Mouse (Mus musculus) hematopoietic stem cell, adult 5-6 weeks (primary cell): ENCODE results near the gene BC061237. TPM values are rescaled to one million over a fixed set of nuclear protein-coding genes. Genes with fewer than 3 reads are reported as not detected.
"Not testable (repeated sequence)": the region's sequence is repeated elsewhere in the genome, so short reads cannot be mapped to it uniquely, and the experiment has no call there.

Source experiments
- ATAC-seq, 2 experiments: fragments of 125-278 bp in 1 of 2; replicated peaks in 1 of 2; 2 replicates each; pipeline ENCODE4 v1.8.0; 2016 to 2017; ENCODE audit warnings: inconsistent platforms in 2 of 2, mild to moderate bottlenecking in 2 of 2, moderate number of reproducible peaks in 2 of 2, low read depth in 1 of 2, moderate TSS enrichment in 1 of 2; ENCODE audit not compliant: low FRiP score in 2 of 2, poor library complexity in 2 of 2, severe bottlenecking in 2 of 2, insufficient read depth in 1 of 2, low TSS enrichment in 1 of 2
- total RNA-seq: library from RNA; stranded (forward); fragments of 172-1452, 232-1000 nt; gene quantifications from 2 replicates; pipeline ENCODE4 v1.2.3, GENCODE M21; 2017

Gene BC061237
- total RNA-seq: not detected in 2 replicates

- not testable (repeated sequence) for ATAC-seq
Observed at GRCm38 (mm10) chr14:44492163-44492562, at the start of gene BC061237. Gene BC061237 (plus strand): TSS chr14:44492463.

GRCm38 (mm10) chr14:44517976-44518375, 25.7 kb downstream of the BC061237 start, which contains the start of gene Gm17093:
Gene Gm17093 (plus strand): TSS chr14:44518276.
- ATAC-seq: not testable (repeated sequence)

DNA sequence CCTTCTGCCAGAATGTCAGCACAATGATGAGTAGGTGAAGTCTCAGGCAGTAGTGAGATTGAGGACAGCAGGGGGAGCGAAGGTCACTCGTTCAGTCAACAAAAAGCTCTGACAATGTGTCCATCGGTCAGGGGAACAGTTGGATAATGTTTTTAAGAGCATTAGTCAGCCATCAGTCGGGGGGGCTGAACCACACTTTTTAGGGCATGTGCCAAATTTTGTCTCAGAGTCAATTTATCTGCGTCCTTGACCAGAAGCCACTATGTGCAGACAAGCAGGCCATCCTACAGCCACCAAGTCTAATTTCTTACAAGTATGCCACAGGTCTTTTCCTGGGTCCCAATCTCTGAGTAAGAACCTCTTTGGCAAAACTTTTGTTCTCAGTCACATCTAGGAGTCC, 55.7 kb downstream of the BC061237 start:
- ATAC-seq: not testable (repeated sequence)

Other genes starting within 250 kb of the BC061237 start
- not detected in 2 replicates for gene Gm8220, start 206.9 kb upstream of the BC061237 start, total RNA-seq
- not detected in 2 replicates for gene Gm5930, start 153.9 kb upstream of the BC061237 start, total RNA-seq
- not detected in 2 replicates for gene Gm8229, start 127.1 kb upstream of the BC061237 start, total RNA-seq
- not detected in 2 replicates for gene Gm3371, start 81.8 kb upstream of the BC061237 start, total RNA-seq
- not detected in 2 replicates for gene Gm8232, start 58.8 kb upstream of the BC061237 start, total RNA-seq
- gene Gm17093, start 25.8 kb downstream of the BC061237 start, total RNA-seq: not detected in 2 replicates
- not detected in 2 replicates for gene Gm8247, start 90.7 kb downstream of the BC061237 start, total RNA-seq
- gene Gm5624, start 135.5 kb downstream of the BC061237 start, total RNA-seq: not detected in 2 replicates
- not detected in 2 replicates for gene Gm8257, start 214.0 kb downstream of the BC061237 start, total RNA-seq